Mouse (Mus musculus) hindbrain, postnatal 0 days (tissue): ENCODE results near the gene Npnt. TPM values are rescaled to one million over a fixed set of nuclear protein-coding genes. Genes with fewer than 3 reads are reported as not detected.

ENCODE experiments used
- ATAC-seq: fragments of 200-750 bp; cut with Nextera tagmentation; 2 replicates; pipeline ENCODE4 v1.8.0; 2017; ENCODE audit warnings: mild to moderate bottlenecking, moderate TSS enrichment, moderate library complexity
- DNase-seq: peaks from one replicate; pipeline ENCODE4 v3.0.0-alpha.2; 2015; ENCODE audit warnings: low spot score
- H3K27ac ChIP-seq: fragments of 300-500 bp; sonication (generic); 2 replicates; pipeline ENCODE4 v1.5.1; 2014; ENCODE audit warnings: mild to moderate bottlenecking
- H3K27me3 ChIP-seq: fragments of 300-500 bp; sonication (generic); 2 replicates; pipeline ENCODE4 v1.6.1; 2014; ENCODE audit warnings: low read length, mixed read lengths; ENCODE audit not compliant: insufficient read depth
- H3K36me3 ChIP-seq: fragments of 300-500 bp; sonication (generic); 2 replicates; pipeline ENCODE4 v1.6.1; 2014; ENCODE audit warnings: low read length, mixed read lengths; ENCODE audit not compliant: insufficient read depth
- H3K4me1 ChIP-seq: fragments of 300-500 bp; sonication (generic); 2 replicates; pipeline ENCODE4 v1.6.1; 2014; ENCODE audit warnings: antibody characterized with exemption, low read length, mixed read lengths; ENCODE audit not compliant: insufficient read depth
- H3K4me2 ChIP-seq: fragments of 300-500 bp; sonication (generic); 2 replicates; pipeline ENCODE4 v1.6.1; 2014; ENCODE audit warnings: low read depth, mild to moderate bottlenecking, low read length, moderate library complexity, mixed read lengths
- H3K4me3 ChIP-seq: fragments of 300-500 bp; sonication (generic); 2 replicates; pipeline ENCODE4 v1.5.1; 2014; ENCODE audit warnings: low read length
- H3K9ac ChIP-seq: fragments of 300-500 bp; sonication (generic); replicated peaks from 2 replicates; pipeline ENCODE4 v1.6.1; 2014; ENCODE audit warnings: mild to moderate bottlenecking, low read length, moderate library complexity, mixed read lengths
- H3K9me3 ChIP-seq: fragments of 300-500 bp; sonication (generic); 2 replicates; pipeline ENCODE4 v1.6.1; 2016; ENCODE audit warnings: low read length, mixed read lengths
- CTCF ChIP-seq: IDR thresholded peaks from 2 replicates; pipeline ENCODE4 v1.5.1; 2016; ENCODE audit warnings: antibody characterized with exemption, control low read depth, low read depth
- WGBS: fragments of 180-500 bp; shearing (Covaris S2); extraction: QIAGEN DNeasy Blood & Tissue Kit; methylation state at CpG from one replicate; pipeline ENCODE4 v1.1.7; 2014; 5-methylcytosine and 5-hydroxymethylcytosine counted together
- polyA plus RNA-seq: library from polyadenylated mRNA; unstranded; fragments of >200 nt; fragmentation: Nextera tagmentation; extraction: Ambion mirVana; gene quantifications from 2 replicates; pipeline ENCODE4 v1.2.1, GENCODE M21; 2015
- total RNA-seq: library from RNA; depleted of rRNA; stranded (reverse); fragments of >200 nt; gene quantifications from 2 replicates; pipeline ENCODE4 v1.2.3, GENCODE M21; 2014

The Npnt gene
- total and polyA plus RNA-seq, 2 experiments from 2014 or later = 12.6 to 22.9 TPM

GRCm38 (mm10) chr3:132919240-132919639 lies 30.9 kb downstream of the Npnt start:
- no peaks in the 10 kb centered on the region for H3K4me1 ChIP-seq
- H3K4me2 ChIP-seq = no peak overlapping the region
- 90% methylated on average over 11 of the region's 11 CpGs for WGBS
- ATAC-seq (no peak), DNase-seq (no peak)
- H3K36me3 ChIP-seq = no peaks in the 10 kb centered on the region
- no peaks in the 10 kb centered on the region for H3K9me3 ChIP-seq
- no peaks in the 10 kb centered on the region for H3K27me3 ChIP-seq
- H3K27ac ChIP-seq = no peak overlapping the region
- no peak overlapping the region for H3K4me3 ChIP-seq
- TF ChIP-seq CTCF = no peak
- H3K9ac ChIP-seq = no peak overlapping the region

GRCm38 (mm10) chr3:132917356-132918090 lies 32.6 kb downstream of the Npnt start:
- Histone ChIP-seq H3K9me3 (no peaks in the 10 kb centered on the region), H3K27me3 (no peaks in the 10 kb centered on the region), H3K36me3 (no peaks in the 10 kb centered on the region), H3K9ac (no peak overlapping the region), H3K27ac (no peak overlapping the region), H3K4me2 (no peak overlapping the region), H3K4me1 (no peaks in the 10 kb centered on the region), H3K4me3 (no peak overlapping the region)
- WGBS = 87% methylated on average over 9 of the region's 9 CpGs
- ATAC-seq = no peak
- no peak for DNase-seq
- TF ChIP-seq CTCF = no peak

- Histone ChIP-seq H3K27me3 (no peaks in the 10 kb centered on the region), H3K36me3 (no peaks in the 10 kb centered on the region), H3K27ac (no peak overlapping the region), H3K4me3 (no peak overlapping the region), H3K4me2 (no peak overlapping the region), H3K4me1 (no peaks in the 10 kb centered on the region), H3K9me3 (no peaks in the 10 kb centered on the region), H3K9ac (no peak overlapping the region)
- DNase-seq (no peak), ATAC-seq (no peak)
- 76% methylated on average over 9 of the region's 9 CpGs for WGBS
- TF ChIP-seq CTCF = no peak
These were observed 34.4 kb downstream of the Npnt start for GRCm38 (mm10) chr3:132915661-132916060.

- Histone ChIP-seq H3K36me3 (no peaks in the 10 kb centered on the region), H3K9me3 (no peaks in the 10 kb centered on the region), H3K9ac (no peak overlapping the region), H3K4me1 (no peaks in the 10 kb centered on the region), H3K27me3 (no peaks in the 10 kb centered on the region), H3K4me2 (no peak overlapping the region), H3K27ac (no peak overlapping the region), H3K4me3 (no peak overlapping the region)
- WGBS = 75% methylated on average over 2 of the region's 2 CpGs
- DNase-seq = no peak
- no peak for ATAC-seq
- TF ChIP-seq CTCF = no peak
These were observed 37.7 kb downstream of the Npnt start for GRCm38 (mm10) chr3:132912420-132912819.

DNA sequence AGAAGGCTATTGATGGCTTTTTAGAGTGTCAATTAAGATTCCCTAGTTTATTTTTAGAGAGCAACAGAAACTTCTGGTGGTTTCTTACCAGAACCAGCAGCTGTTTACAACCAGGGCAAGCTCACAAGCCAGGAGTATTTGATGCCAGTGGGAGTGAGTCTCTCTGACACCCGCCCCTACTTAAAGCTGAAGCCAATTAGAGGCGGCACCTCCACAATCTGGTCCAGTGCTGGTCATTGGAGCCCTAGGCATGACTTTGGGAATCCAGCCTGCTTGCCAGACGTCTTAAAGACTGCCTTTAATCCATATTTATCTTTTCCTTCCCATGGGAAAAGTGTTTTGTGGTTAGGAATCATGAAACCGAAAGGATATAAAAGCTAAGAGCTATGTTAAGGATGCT lies 38.4 kb downstream of the Npnt start:
- Histone ChIP-seq H3K4me1 (no peaks in the 10 kb centered on the region), H3K27ac (no peak overlapping the region), H3K4me2 (no peak overlapping the region), H3K9ac (no peak overlapping the region), H3K27me3 (no peaks in the 10 kb centered on the region), H3K36me3 (no peaks in the 10 kb centered on the region), H3K4me3 (no peak overlapping the region), H3K9me3 (no peaks in the 10 kb centered on the region)
- ATAC-seq (no peak), DNase-seq (no peak)
- WGBS = 61% methylated on average over 4 of the region's 4 CpGs
- no peak for TF ChIP-seq CTCF

DNA sequence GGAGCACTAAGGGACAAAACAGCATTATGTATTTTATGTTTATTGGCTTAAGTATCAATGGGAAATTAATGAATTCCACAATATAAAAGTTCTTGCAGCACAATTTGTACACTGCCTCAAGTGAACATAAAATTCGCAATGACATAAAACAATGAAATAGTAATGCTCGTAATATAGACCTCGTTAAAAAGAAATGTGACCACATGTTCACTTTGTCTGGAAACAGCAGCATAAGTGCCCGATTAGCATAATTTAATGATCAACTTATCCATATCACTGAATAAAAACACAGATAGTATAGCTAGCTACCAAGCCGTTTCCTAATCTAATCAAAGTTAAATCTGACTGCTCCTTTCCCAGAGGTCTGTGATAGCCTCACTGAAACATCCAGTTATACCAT lies 39.4 kb downstream of the Npnt start:
- no peak for DNase-seq
- ATAC-seq = no peak
- H3K27ac ChIP-seq = no peak overlapping the region
- no peaks in the 10 kb centered on the region for H3K9me3 ChIP-seq
- WGBS = 85% methylated on average over 5 of the region's 5 CpGs
- H3K4me1 ChIP-seq = no peaks in the 10 kb centered on the region
- no peaks in the 10 kb centered on the region for H3K27me3 ChIP-seq
- H3K4me2 ChIP-seq = no peak overlapping the region
- H3K9ac ChIP-seq = no peak overlapping the region
- H3K36me3 ChIP-seq = no peaks in the 10 kb centered on the region
- no peak overlapping the region for H3K4me3 ChIP-seq
- no peak for TF ChIP-seq CTCF

DNA sequence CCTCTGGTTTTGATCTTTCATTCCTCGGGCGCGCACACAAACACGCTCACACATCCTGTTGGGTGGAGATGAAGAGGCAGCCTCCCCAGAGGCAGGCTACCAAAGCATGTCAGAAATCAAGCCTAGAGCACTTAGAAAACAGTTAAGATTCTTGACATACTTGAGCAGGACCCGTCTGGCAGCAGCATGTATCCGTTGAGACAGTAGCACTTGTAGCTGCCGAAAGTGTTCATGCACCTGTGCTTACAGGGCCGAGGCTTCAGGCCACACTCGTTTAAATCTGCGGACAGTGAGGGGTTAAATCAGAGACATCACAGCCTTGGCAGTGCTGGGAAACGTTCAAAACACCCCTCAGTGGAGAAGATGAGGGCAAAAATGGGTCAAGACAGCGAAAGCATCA lies 40.4 kb downstream of the Npnt start:
- ATAC-seq = no peak
- Histone ChIP-seq H3K4me1 (no peaks in the 10 kb centered on the region), H3K4me3 (no peak overlapping the region), H3K9ac (no peak overlapping the region), H3K36me3 (no peaks in the 10 kb centered on the region), H3K27me3 (no peaks in the 10 kb centered on the region), H3K4me2 (no peak overlapping the region), H3K27ac (no peak overlapping the region), H3K9me3 (no peaks in the 10 kb centered on the region)
- WGBS = 73% methylated on average over 12 of the region's 12 CpGs
- TF ChIP-seq CTCF = no peak
- no peak for DNase-seq
